Mouse (Mus musculus) left cerebral cortex, postnatal 10 days (tissue): Measurements from ENCODE around the gene Fhl2. TPM values are rescaled to one million over a fixed set of nuclear protein-coding genes. Genes with fewer than 3 reads are reported as not detected.

Source experiments
- DNase-seq, 2 experiments: peaks; one replicate each; pipeline ENCODE4 v3.0.0; 2021 to 2022; ENCODE audit warnings: low spot score in 2 of 2, mixed read lengths in 1 of 2; ENCODE audit errors: extremely low spot score in 1 of 2
- intact Hi-C: fragments of 180-260 bp; cut with DNase I; formaldehyde crosslinking; loops from one replicate; pipeline ENCODE4 v1.15.1; 2025
- total RNA-seq, 2 experiments: library from RNA; stranded (reverse); gene quantifications; 2 replicates each; pipeline ENCODE4 v1.2.3; 2021

Gene Fhl2
- total RNA-seq, 2 experiments from 2014 or later, result 35.5 to 38.3 TPM

- DNase-seq, result no peak
- intact Hi-C loops, result no loop called here
Observed at GRCm38 (mm10) chr1:43078124-43078523, 118.7 kb downstream of the Fhl2 start.

- intact Hi-C loops, result no loop called here
- DNase-seq, result no peak
Observed at GRCm38 (mm10) chr1:43074791-43075190, 122.0 kb downstream of the Fhl2 start.

Other genes with a start within 250 kb of the Fhl2 start
- 10 to 100 TPM; 20.0 to 21.1 TPM for gene Gpr45, start 244.1 kb downstream of the Fhl2 start, total RNA-seq
- gene Tgfbrap1, start 98.3 kb downstream of the Fhl2 start, total RNA-seq, result 10 to 100 TPM; 41.2 to 42.6 TPM
- 10 to 100 TPM; 19.7 to 20.3 TPM for gene AI597479, start 98.3 kb downstream of the Fhl2 start, total RNA-seq
- gene Nck2, start 247.6 kb upstream of the Fhl2 start, total RNA-seq, result 10 to 100 TPM; 32.6 to 37.5 TPM